Mouse (Mus musculus) urinary bladder, postnatal 14 days (tissue): ENCODE results near the gene A030003K21Rik.
A peak's percentile ranks its signal among the peaks of the same experiment; 100 is the strongest.
"Not testable (repeated sequence)": the region's sequence is repeated elsewhere in the genome, so short reads cannot be mapped to it uniquely, and the experiment has no call there.

Source experiments
- DNase-seq: peaks from one replicate; pipeline ENCODE4 v3.0.0; 2021; ENCODE audit warnings: low spot score

Gene A030003K21Rik

GRCm38 (mm10) chr1:82943295-82943694 lies at the start of gene A030003K21Rik:
A030003K21Rik (minus strand) TSS chr1:82943388.
- not testable (repeated sequence) for DNase-seq

GRCm38 (mm10) chr1:82992093-82992492 lies 48.9 kb upstream of the A030003K21Rik start:
- DNase-seq, result no peak

- no peak for DNase-seq
Measured at GRCm38 (mm10) chr1:82991596-82991995, 48.4 kb upstream of the A030003K21Rik start.

- no peak for DNase-seq
Measured at GRCm38 (mm10) chr1:82991062-82991461, 47.9 kb upstream of the A030003K21Rik start.

GRCm38 (mm10) chr1:82987530-82988198 lies 44.5 kb upstream of the A030003K21Rik start:
- peak; percentile 26 for DNase-seq

GRCm38 (mm10) chr1:82986738-82987137 lies 43.5 kb upstream of the A030003K21Rik start:
- no peak for DNase-seq

GRCm38 (mm10) chr1:82977840-82978239 lies 34.7 kb upstream of the A030003K21Rik start:
- no peak for DNase-seq

GRCm38 (mm10) chr1:82975750-82976149 lies 32.6 kb upstream of the A030003K21Rik start:
- DNase-seq, result no peak

GRCm38 (mm10) chr1:82974342-82974741 lies 31.2 kb upstream of the A030003K21Rik start:
- DNase-seq, result no peak

GRCm38 (mm10) chr1:82973901-82974300 lies 30.7 kb upstream of the A030003K21Rik start:
- no peak for DNase-seq

- no peak for DNase-seq
Measured at GRCm38 (mm10) chr1:82973244-82973643, 30.1 kb upstream of the A030003K21Rik start.

GRCm38 (mm10) chr1:82972046-82972445 lies 28.9 kb upstream of the A030003K21Rik start:
- peak; percentile 17 for DNase-seq

GRCm38 (mm10) chr1:82966413-82966812 lies 23.2 kb upstream of the A030003K21Rik start:
- no peak for DNase-seq

GRCm38 (mm10) chr1:82959870-82960385 lies 16.7 kb upstream of the A030003K21Rik start, which contains the start of gene Gm47955:
Gm47955 (plus strand) TSS chr1:82960286.
- DNase-seq, result no peak

- DNase-seq, result not testable (repeated sequence)
Measured at GRCm38 (mm10) chr1:82955913-82956312, 12.7 kb upstream of the A030003K21Rik start, which contains the start of gene Gm7544. Gm7544 (minus strand) TSS chr1:82956013.

- no peak for DNase-seq
Measured at GRCm38 (mm10) chr1:82948601-82949000, 5.4 kb upstream of the A030003K21Rik start.

- not testable (repeated sequence) for DNase-seq
Measured at GRCm38 (mm10) chr1:82946029-82946428, 2.8 kb upstream of the A030003K21Rik start.

- DNase-seq, result not testable (repeated sequence)
Measured at GRCm38 (mm10) chr1:82942505-82942904, 683 bp downstream of the A030003K21Rik start.

- no peak for DNase-seq
Measured at GRCm38 (mm10) chr1:82938666-82939065, 4.5 kb downstream of the A030003K21Rik start.

- DNase-seq, result not testable (repeated sequence)
Measured at GRCm38 (mm10) chr1:82931326-82931725, 11.9 kb downstream of the A030003K21Rik start, which contains the start of gene Gm6217. Gm6217 (minus strand) TSS chr1:82931399.

- DNase-seq, result not testable (repeated sequence)
Measured at GRCm38 (mm10) chr1:82930558-82930957, 12.6 kb downstream of the A030003K21Rik start.

GRCm38 (mm10) chr1:82924650-82925049 lies 18.5 kb downstream of the A030003K21Rik start, which contains the start of gene A030014E15Rik:
A030014E15Rik (plus strand) TSS chr1:82924917.
- no peak for DNase-seq

GRCm38 (mm10) chr1:82913434-82913833 lies 29.8 kb downstream of the A030003K21Rik start:
- not testable (repeated sequence) for DNase-seq
